Mouse (Mus musculus): ENCODE data around the gene Samd4.

GRCm38 (mm10) chr14:46914356-46914755, 31.7 kb downstream of the Samd4 start:
- no peak for TF ChIP-seq CTCF (IDR thresholded peaks at IDR 0.05; ENCODE audit: low read depth, low read length)
- no peak for TF ChIP-seq POLR2A (IDR thresholded peaks at IDR 0.05; ENCODE audit: borderline replicate concordance, low read depth, low read length)

Measured in bone marrow macrophage, adult 2 months (primary cell).